In the genomic region with DNA sequence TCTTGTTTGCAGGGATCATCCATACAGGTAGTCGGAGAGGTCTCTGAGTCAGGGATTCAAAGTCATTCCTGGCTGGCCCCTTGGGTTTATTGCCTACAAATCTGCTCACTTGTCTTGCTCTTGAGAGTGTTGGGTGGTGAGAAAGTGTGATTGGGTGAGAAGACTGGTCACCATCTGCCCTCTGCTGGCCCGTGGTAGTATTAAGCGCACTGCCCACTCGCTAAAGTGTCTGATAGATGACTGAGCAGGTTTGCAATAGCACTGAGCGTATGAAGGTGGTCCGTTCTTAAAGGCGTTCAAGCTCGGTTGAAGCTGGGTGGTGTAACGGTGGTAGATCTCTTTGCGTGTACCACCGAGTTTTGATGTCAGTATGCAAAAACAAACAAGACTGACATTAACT, we compare ENCODE assay signal across 8 mouse cellular contexts. TPM values are rescaled to one million over a fixed set of nuclear protein-coding genes. Genes with fewer than 3 reads are reported as not detected.
A peak's percentile ranks its signal among the peaks of the same experiment; 100 is the strongest.
DNase-seq lines count a peak whose midpoint lies in the region; ATAC-seq lines count a peak whose summit lies in the region.

No protein-coding gene starts in this region.

- WGBS in hindbrain, embryonic 11.5 days, result 3% methylated on average over 11 of the region's 11 CpGs
- 2% methylated on average over 11 of the region's 11 CpGs for WGBS in lung, embryonic 16.5 days

- H3K4me1 ChIP-seq in hindbrain, embryonic 11.5 days (replicated peaks; ENCODE audit: control insufficient read depth, insufficient read depth, low read length), result peaks cover 4% of the 10 kb centered on the region; the same call in 1 of the 2 replicates
- H3K4me1 ChIP-seq in lung, embryonic 16.5 days (replicated peaks; ENCODE audit: control insufficient read depth, insufficient read depth, low read length), result 0 out of 2 replicates have a peak, but pooled peaks cover 5% of the 10 kb centered on the region

- DNase-seq in MN1 (ENCODE audit: low spot score), result peak; percentile 84
- DNase-seq in cerebellum, adult 9-11 months, result peak; percentile 84
- DNase-seq in frontal cortex, adult 2 months (ENCODE audit: extremely low spot score in 1 of 2, low spot score in 1 of 2), result peak; percentile 63 to 88
- peak; percentile 86 for DNase-seq in hindbrain, embryonic 11.5 days (ENCODE audit: low spot score)
- DNase-seq in layer of hippocampus, adult 9-11 months, result peak; percentile 81
- peak; percentile 79 for DNase-seq in ovary, postnatal 36 days (ENCODE audit: low spot score)
- peak; percentile 64 for DNase-seq in thymus, postnatal 14 days

- H3K9ac ChIP-seq in hindbrain, embryonic 11.5 days (ENCODE audit: low read depth, low read length), result no peak overlapping the region
- H3K9ac ChIP-seq in lung, embryonic 16.5 days (ENCODE audit: low read length), result peak overlapping the region; percentile 39

- no peak overlapping the region for H3K27ac ChIP-seq in hindbrain, embryonic 11.5 days (ENCODE audit: low read depth, low read length)
- H3K27ac ChIP-seq in lung, embryonic 16.5 days (ENCODE audit: low read length), result no peak overlapping the region

- peak; percentile 79 for ATAC-seq in hindbrain, embryonic 11.5 days (ENCODE audit: low FRiP score)
- ATAC-seq in lung, embryonic 16.5 days (ENCODE audit: low read depth), result peak; percentile 84

- H3K27me3 ChIP-seq in hindbrain, embryonic 11.5 days (ENCODE audit: control insufficient read depth, insufficient read depth, low read length), result peaks cover 5% of the 10 kb centered on the region; the same call in 1 of the 2 replicates
- H3K27me3 ChIP-seq in lung, embryonic 16.5 days (ENCODE audit: control insufficient read depth, insufficient read depth, low read depth, low read length), result no peaks in the 10 kb centered on the region

- no peaks in the 10 kb centered on the region for H3K9me3 ChIP-seq in hindbrain, embryonic 11.5 days (ENCODE audit: control insufficient read depth, low read length)
- no peaks in the 10 kb centered on the region for H3K9me3 ChIP-seq in lung, embryonic 16.5 days (ENCODE audit: control insufficient read depth, low read length)

- H3K36me3 ChIP-seq in hindbrain, embryonic 11.5 days (ENCODE audit: control insufficient read depth, insufficient read depth, low read length), result no peaks in the 10 kb centered on the region
- H3K36me3 ChIP-seq in lung, embryonic 16.5 days (ENCODE audit: control insufficient read depth, insufficient read depth, low read length), result no peaks in the 10 kb centered on the region

- peak overlapping the region; percentile 50 for H3K4me2 ChIP-seq in hindbrain, embryonic 11.5 days (replicated peaks; ENCODE audit: low read depth, low read length)
- H3K4me2 ChIP-seq in lung, embryonic 16.5 days (ENCODE audit: low read depth, low read length), result peak overlapping the region; percentile 61

- H3K4me3 ChIP-seq in hindbrain, embryonic 11.5 days (ENCODE audit: low read depth, low read length), result peak overlapping the region; percentile 33
- peak overlapping the region; percentile 49 for H3K4me3 ChIP-seq in lung, embryonic 16.5 days (ENCODE audit: low read length)

RNA-seq across cellular contexts. Expression of a gene that starts 6.8 kb away (rescaled TPM):
- 0.76 and 0.80 TPM in 2 replicates for polyA plus RNA-seq in frontal cortex, adult 2 months (2012; rRNA removed)
- polyA plus RNA-seq in hindbrain, embryonic 11.5 days (2014; fragmentation: Nextera tagmentation; extraction: Ambion mirVana), result 0.22 and 0.24 TPM in 2 replicates
- polyA plus RNA-seq in lung, embryonic 16.5 days (2015; fragmentation: Nextera tagmentation; extraction: Ambion mirVana), result 3.6 and 3.9 TPM in 2 replicates

RNA-seq across cellular contexts. Expression of a gene that starts 14.5 kb away (rescaled TPM):
- polyA plus RNA-seq in frontal cortex, adult 2 months (2012; rRNA removed), result 18.7 and 19.2 TPM in 2 replicates
- polyA plus RNA-seq in hindbrain, embryonic 11.5 days (2014; fragmentation: Nextera tagmentation; extraction: Ambion mirVana), result 9.1 and 11.0 TPM in 2 replicates
- polyA plus RNA-seq in lung, embryonic 16.5 days (2015; fragmentation: Nextera tagmentation; extraction: Ambion mirVana), result 11.4 and 12.3 TPM in 2 replicates

RNA-seq across cellular contexts. Expression of a gene that starts 24.8 kb away (rescaled TPM):
- polyA plus RNA-seq in frontal cortex, adult 2 months (2012; rRNA removed), result 0.17 and 0.26 TPM in 2 replicates
- 0.66 and 1.9 TPM in 2 replicates for polyA plus RNA-seq in hindbrain, embryonic 11.5 days (2014; fragmentation: Nextera tagmentation; extraction: Ambion mirVana)
- polyA plus RNA-seq in lung, embryonic 16.5 days (2015; fragmentation: Nextera tagmentation; extraction: Ambion mirVana), result 6.6 and 8.2 TPM in 2 replicates
